Mouse (Mus musculus) gastrocnemius, postnatal 25 days (tissue): Measurements from ENCODE around the gene Atp5g3. TPM values are rescaled to one million over a fixed set of nuclear protein-coding genes. Genes with fewer than 3 reads are reported as not detected.
A peak's percentile ranks its signal among the peaks of the same experiment; 100 is the strongest.
"Not testable (repeated sequence)": the region's sequence is repeated elsewhere in the genome, so short reads cannot be mapped to it uniquely, and the experiment has no call there.

Source experiments
- DNase-seq: peaks from one replicate; pipeline ENCODE4 v3.0.0; 2022
- long read RNA-seq, 2 experiments: library from polyadenylated mRNA; stranded (forward); transcript quantifications; one replicate each; pipeline ENCODE4 v2.0.0; 2021
- total RNA-seq, 2 experiments: library from RNA; stranded (reverse); gene quantifications; 1 replicate in 1 of 2; 2 replicates in 1 of 2; pipeline ENCODE4 v1.2.3; 2021

Atp5g3 gene
- total RNA-seq, result 1,000 to 10,000 TPM; 1,520 to 1,554 TPM
- long read RNA-seq, experiment 1, transcript Atp5g3-201 (5 exons, 714 nt), result major isoform, 1,019 of 1,688 reads
- long read RNA-seq, experiment 1, transcript Atp5g3-202 (5 exons, 723 nt), result minor isoform, 345 of 1,688 reads
- long read RNA-seq, experiment 1, partial matches to known transcripts, result 300 of 1,688 reads
- long read RNA-seq, experiment 1, other reads (novel, unspliced or antisense), result 23 of 1,688 reads
- long read RNA-seq, experiment 2, transcript Atp5g3-202 (5 exons, 723 nt), result minor isoform, 234 of 1,185 reads
- long read RNA-seq, experiment 2, transcript Atp5g3-201 (5 exons, 714 nt), result major isoform, 729 of 1,185 reads
- long read RNA-seq, experiment 2, partial matches to known transcripts, result 198 of 1,185 reads
- long read RNA-seq, experiment 2, other reads (novel, unspliced or antisense), result 22 of 1,185 reads

GRCm38 (mm10) chr2:73911175-73911700 lies at the start of gene Atp5g3:
TSS of gene Atp5g3 (minus strand) at chr2:73911326.
- DNase-seq, result peak; percentile 90

- DNase-seq, result no peak
Measured at GRCm38 (mm10) chr2:73958342-73958741, 47.2 kb upstream of the Atp5g3 start.

GRCm38 (mm10) chr2:73953612-73954011 lies 42.5 kb upstream of the Atp5g3 start:
- DNase-seq, result no peak

- DNase-seq, result no peak
Measured at GRCm38 (mm10) chr2:73952597-73953219, 41.6 kb upstream of the Atp5g3 start.

GRCm38 (mm10) chr2:73947360-73947759 lies 36.2 kb upstream of the Atp5g3 start:
- no peak for DNase-seq

GRCm38 (mm10) chr2:73943735-73944134 lies 32.6 kb upstream of the Atp5g3 start:
- no peak for DNase-seq

- no peak for DNase-seq
Measured at GRCm38 (mm10) chr2:73942844-73943243, 31.7 kb upstream of the Atp5g3 start.

GRCm38 (mm10) chr2:73941281-73941680 lies 30.2 kb upstream of the Atp5g3 start:
- DNase-seq, result no peak

GRCm38 (mm10) chr2:73940471-73940870 lies 29.3 kb upstream of the Atp5g3 start:
- no peak for DNase-seq

GRCm38 (mm10) chr2:73938896-73939295 lies 27.8 kb upstream of the Atp5g3 start:
- DNase-seq, result no peak

GRCm38 (mm10) chr2:73932676-73933313 lies 21.7 kb upstream of the Atp5g3 start:
- DNase-seq, result no peak

GRCm38 (mm10) chr2:73927711-73928110 lies 16.6 kb upstream of the Atp5g3 start:
- no peak for DNase-seq

- DNase-seq, result no peak
Measured at GRCm38 (mm10) chr2:73925539-73925938, 14.4 kb upstream of the Atp5g3 start.

GRCm38 (mm10) chr2:73925089-73925488 lies 14.0 kb upstream of the Atp5g3 start:
- peak; percentile 23 for DNase-seq

GRCm38 (mm10) chr2:73919642-73920041 lies 8.5 kb upstream of the Atp5g3 start:
- peak; percentile 20 for DNase-seq

- no peak for DNase-seq
Measured at GRCm38 (mm10) chr2:73912264-73912663, 1.1 kb upstream of the Atp5g3 start.

- peak; percentile 64 for DNase-seq
Measured at GRCm38 (mm10) chr2:73910571-73911174, 453 bp downstream of the Atp5g3 start.

GRCm38 (mm10) chr2:73909116-73909515 lies 2.0 kb downstream of the Atp5g3 start:
- no peak for DNase-seq

GRCm38 (mm10) chr2:73904679-73905078 lies 6.4 kb downstream of the Atp5g3 start:
- not testable (repeated sequence) for DNase-seq

- DNase-seq, result no peak
Measured at GRCm38 (mm10) chr2:73903536-73903935, 7.6 kb downstream of the Atp5g3 start.

- DNase-seq, result not testable (repeated sequence)
Measured at GRCm38 (mm10) chr2:73902328-73902727, 8.8 kb downstream of the Atp5g3 start.

GRCm38 (mm10) chr2:73901169-73901568 lies 10.0 kb downstream of the Atp5g3 start:
- no peak for DNase-seq
